ENCODE assay signal across 8 mouse cellular contexts in genomic region chr14:31018860-31019291, GRCm38 (mm10). TPM values are rescaled to one million over a fixed set of nuclear protein-coding genes. Genes with fewer than 3 reads are reported as not detected.
DNase-seq lines count a peak whose midpoint lies in the region; ATAC-seq lines count a peak whose summit lies in the region.

TSS of gene Pbrm1 (plus strand) at chr14:31019138.
TSS of gene Gnl3 (minus strand) at chr14:31019152.

- peak; percentile 95 for ATAC-seq in intestine, embryonic 14.5 days (replicated peaks; ENCODE audit: low FRiP score, low TSS enrichment, low read depth)

- peak; percentile 98 to 99 for DNase-seq in adrenal gland, adult (ENCODE audit: inconsistent age in 2 of 2, low spot score in 1 of 2)
- DNase-seq in embryo, embryonic 10.5 days (ENCODE audit: low spot score) = peak; percentile 97
- DNase-seq in gastrocnemius, postnatal 25 days = peak; percentile 96
- DNase-seq in intestine, embryonic 14.5 days (ENCODE audit: low spot score) = peak; percentile 94
- DNase-seq in left cerebral cortex, postnatal 14 days (ENCODE audit: low spot score in 2 of 2) = peak; percentile 97 to 98
- DNase-seq in mesoderm, embryonic 11.5 days (ENCODE audit: low read depth, low spot score) = peak; percentile 96
- DNase-seq in right cerebral cortex, postnatal 36 days (ENCODE audit: low spot score in 2 of 2) = peak; percentile 96 to 97
- DNase-seq in yolk sac, embryonic 10.5 days (ENCODE audit: low spot score) = peak; percentile 96

- peak within 1 kb of the TSS; percentile 87 for H3K4me2 ChIP-seq in intestine, embryonic 14.5 days (ENCODE audit: low read length)

- H3K9me3 ChIP-seq in intestine, embryonic 14.5 days (ENCODE audit: control insufficient read depth, low read length) = no peaks in the 10 kb centered on the region

- peak within 1 kb of the TSS; percentile 92 for H3K9ac ChIP-seq in intestine, embryonic 14.5 days (ENCODE audit: low read length)

- H3K27ac ChIP-seq in intestine, embryonic 14.5 days (ENCODE audit: low read depth) = peak within 1 kb of the TSS; percentile 92

- peaks cover 56% of the 10 kb centered on the region for H3K36me3 ChIP-seq in intestine, embryonic 14.5 days (ENCODE audit: control insufficient read depth, insufficient read depth, low read length)

- H3K27me3 ChIP-seq in intestine, embryonic 14.5 days (replicated peaks; ENCODE audit: control insufficient read depth, insufficient read depth, low read length) = no peaks in the 10 kb centered on the region

- peak within 1 kb of the TSS; percentile 94 for H3K4me3 ChIP-seq in intestine, embryonic 14.5 days (ENCODE audit: low read depth, low read length)

- intact Hi-C loops in left cerebral cortex, postnatal 14 days (cut with DNase I) = loop anchor here (2.0 kb wide), 1 partner anchor 18 kb away; the partner anchor contains the start of genes Glt8d1 and Spcs1

- under 1% methylated on average over 43 of the region's 53 CpGs for WGBS in intestine, embryonic 14.5 days

- peaks cover 13% of the 10 kb centered on the region for H3K4me1 ChIP-seq in intestine, embryonic 14.5 days (replicated peaks; ENCODE audit: control insufficient read depth, insufficient read depth, low read length)

RNA-seq across cellular contexts. Expression of gene Pbrm1, which starts in this region (rescaled TPM):
- 10 to 100 TPM; 39.4 to 46.2 TPM for total RNA-seq in gastrocnemius, postnatal 25 days (2021)
- 90.7 and 93.7 TPM in 2 replicates for polyA plus RNA-seq in intestine, embryonic 14.5 days (2014; fragmentation: Nextera tagmentation; extraction: Ambion mirVana)
- 10 to 100 TPM; 50.7 to 53.6 TPM for total RNA-seq in left cerebral cortex, postnatal 14 days (2021)

RNA-seq across cellular contexts. Expression of gene Gnl3, which starts in this region (rescaled TPM):
- total RNA-seq in gastrocnemius, postnatal 25 days (2021) = 10 to 100 TPM; 23.7 to 27.3 TPM
- 144 and 170 TPM in 2 replicates for polyA plus RNA-seq in intestine, embryonic 14.5 days (2014; fragmentation: Nextera tagmentation; extraction: Ambion mirVana)
- total RNA-seq in left cerebral cortex, postnatal 14 days (2021) = 10 to 100 TPM; 44.4 to 45.4 TPM

Comparison
In these comparisons a context has a peak if more than half of its experiments do, and no peak if none do; other contexts are left out.
1. Peak in every context shown above with its lines: DNase-seq, ATAC-seq, H3K4me3 ChIP-seq and H3K27ac ChIP-seq.